Mouse (Mus musculus) CD4-positive, CD25-positive, alpha-beta regulatory T cell (primary cell): ENCODE measurements around the gene Ten1. TPM values are rescaled to one million over a fixed set of nuclear protein-coding genes. Genes with fewer than 3 reads are reported as not detected.

ENCODE experiments used
- polyA plus RNA-seq: library from polyadenylated mRNA; unstranded; fragments of 100-300 nt; shearing (Covaris generic); gene quantifications from one replicate; pipeline ENCODE4 v1.2.1, GENCODE M21; 2017

Ten1 gene
- 70.5 TPM for polyA plus RNA-seq

GRCm38 (mm10) chr11:116198639-116199531 lies at the start of gene Ten1, which contains the start of gene Acox1:
Ten1 (plus strand) TSS chr11:116198855.
Acox1 (minus strand) TSS chr11:116199045.

GRCm38 (mm10) chr11:116167884-116168439 lies 30.7 kb upstream of the Ten1 start, which contains the start of gene Fbf1:
Fbf1 (minus strand) TSS chr11:116168166.

GRCm38 (mm10) chr11:116237742-116238395 lies 39.2 kb downstream of the Ten1 start, which contains the start of gene Evpl:
Evpl (minus strand) TSS chr11:116238077.

Other genes starting within 250 kb of the Ten1 start
- gene Itgb4, start 224.1 kb upstream of the Ten1 start, polyA plus RNA-seq = 0.06 TPM
- 42.0 TPM for gene Galk1, start 186.1 kb upstream of the Ten1 start, polyA plus RNA-seq
- 1,568 TPM for gene H3f3b, start 170.9 kb upstream of the Ten1 start, polyA plus RNA-seq
- gene Unk, start 168.5 kb upstream of the Ten1 start, polyA plus RNA-seq = 43.3 TPM
- gene Unc13d, start 120.9 kb upstream of the Ten1 start, polyA plus RNA-seq = 154 TPM
- gene Wbp2, start 111.9 kb upstream of the Ten1 start, polyA plus RNA-seq = 187 TPM
- gene Trim47, start 71.6 kb upstream of the Ten1 start, polyA plus RNA-seq = 0.61 TPM
- 16.6 TPM for gene Trim65, start 67.7 kb upstream of the Ten1 start, polyA plus RNA-seq
- gene Mrpl38, start 60.0 kb upstream of the Ten1 start, polyA plus RNA-seq = 72.0 TPM
- gene Fbf1, start 30.7 kb upstream of the Ten1 start, polyA plus RNA-seq = 11.1 TPM
- 15.6 TPM for gene Acox1, start 190 bp downstream of the Ten1 start, polyA plus RNA-seq
- gene Evpl, start 39.2 kb downstream of the Ten1 start, polyA plus RNA-seq = 0.23 TPM
- 74.3 TPM for gene Srp68, start 75.4 kb downstream of the Ten1 start, polyA plus RNA-seq
- gene Galr2, start 82.1 kb downstream of the Ten1 start, polyA plus RNA-seq = not detected
- gene Exoc7, start 108.4 kb downstream of the Ten1 start, polyA plus RNA-seq = 86.8 TPM
- gene Foxj1, start 136.5 kb downstream of the Ten1 start, polyA plus RNA-seq = not detected
- gene Rnf157, start 214.2 kb downstream of the Ten1 start, polyA plus RNA-seq = 3.7 TPM
- 71.2 TPM for gene Ubald2, start 235.2 kb downstream of the Ten1 start, polyA plus RNA-seq